Mouse (Mus musculus) small intestine, adult 2 months (tissue): ENCODE measurements around the gene Rilp.

Experiments
- CTCF ChIP-seq: fragments of 200-500 bp; IDR thresholded peaks from 2 replicates; pipeline ENCODE4 v1.5.1; 2012; ENCODE audit warnings: low read depth, mild to moderate bottlenecking, control low read depth, inconsistent platforms, low read length, moderate library complexity, mixed read lengths; ENCODE audit not compliant: insufficient replicate concordance, insufficient read length; ENCODE audit errors: extremely low read depth
- POLR2A ChIP-seq: fragments of 200-500 bp; IDR thresholded peaks from 2 replicates; pipeline ENCODE4 v1.6.1; 2012; ENCODE audit warnings: low read depth, mild to moderate bottlenecking, control low read depth, inconsistent platforms, low read length, moderate library complexity

DNA sequence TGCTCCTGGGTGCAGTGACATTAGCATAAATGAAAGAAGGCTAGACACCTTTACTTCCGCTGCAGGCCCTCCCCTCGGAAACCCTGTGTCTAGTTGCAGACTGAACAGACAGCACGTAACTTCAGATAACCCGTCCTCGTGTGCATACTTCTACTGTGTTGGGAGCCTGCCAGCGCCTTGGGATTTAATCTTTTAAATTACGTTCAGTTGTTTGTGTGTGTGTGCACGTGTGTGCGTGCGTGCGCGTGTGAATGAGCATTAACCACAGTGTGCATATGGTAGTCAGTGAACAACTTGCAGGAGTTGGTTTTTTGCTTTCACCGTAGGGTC, 29.0 kb downstream of the Rilp start:
- no peak for TF ChIP-seq CTCF
- no peak for TF ChIP-seq POLR2A
